Mouse (Mus musculus): ENCODE data around the gene Gm37240. TPM values are rescaled to one million over a fixed set of nuclear protein-coding genes. Genes with fewer than 3 reads are reported as not detected.
A peak's percentile ranks its signal among the peaks of the same experiment; 100 is the strongest.

Gene Gm37240
- polyA plus RNA-seq, 1 experiment from 2014 or later = 13.4 TPM

GRCm38 (mm10) chr3:85128546-85128945 is 758.8 kb downstream of the Gm37240 start:
- 83% methylated on average over 8 of the region's 8 CpGs for WGBS
- Histone ChIP-seq H3K36me3 (ENCODE audit: control insufficient read depth, insufficient read depth, low read length) (no peaks in the 10 kb centered on the region), H3K9ac (ENCODE audit: low read depth, low read length) (no peak overlapping the region), H3K27me3 (replicated peaks; ENCODE audit: control insufficient read depth, insufficient read depth, low read length) (no peaks in the 10 kb centered on the region), H3K4me2 (ENCODE audit: low read depth, low read length) (no peak overlapping the region), H3K27ac (replicated peaks; ENCODE audit: low read depth, low read length) (no peak overlapping the region), H3K4me3 (ENCODE audit: low read depth, low read length) (no peak overlapping the region), H3K4me1 (ENCODE audit: control insufficient read depth, insufficient read depth, low read length) (no peaks in the 10 kb centered on the region), H3K9me3 (ENCODE audit: control insufficient read depth, low read length) (no peaks in the 10 kb centered on the region)
- ATAC-seq (ENCODE audit: low read depth) (no peak), DNase-seq (ENCODE audit: low spot score) (no peak)

- ATAC-seq (ENCODE audit: low read depth) = no peak
- no peak overlapping the region for H3K4me2 ChIP-seq (ENCODE audit: low read depth, low read length)
- DNase-seq (ENCODE audit: low spot score) = no peak
- H3K36me3 ChIP-seq (ENCODE audit: control insufficient read depth, insufficient read depth, low read length) = no peaks in the 10 kb centered on the region
- H3K4me3 ChIP-seq (ENCODE audit: low read depth, low read length) = no peak overlapping the region
- H3K9me3 ChIP-seq (ENCODE audit: control insufficient read depth, low read length) = no peaks in the 10 kb centered on the region
- no peak overlapping the region for H3K27ac ChIP-seq (replicated peaks; ENCODE audit: low read depth, low read length)
- no peaks in the 10 kb centered on the region for H3K4me1 ChIP-seq (ENCODE audit: control insufficient read depth, insufficient read depth, low read length)
- 85% methylated on average over 7 of the region's 7 CpGs for WGBS
- no peak overlapping the region for H3K9ac ChIP-seq (ENCODE audit: low read depth, low read length)
- no peaks in the 10 kb centered on the region for H3K27me3 ChIP-seq (replicated peaks; ENCODE audit: control insufficient read depth, insufficient read depth, low read length)
These were observed 760.3 kb downstream of the Gm37240 start for GRCm38 (mm10) chr3:85126970-85127369.

DNA sequence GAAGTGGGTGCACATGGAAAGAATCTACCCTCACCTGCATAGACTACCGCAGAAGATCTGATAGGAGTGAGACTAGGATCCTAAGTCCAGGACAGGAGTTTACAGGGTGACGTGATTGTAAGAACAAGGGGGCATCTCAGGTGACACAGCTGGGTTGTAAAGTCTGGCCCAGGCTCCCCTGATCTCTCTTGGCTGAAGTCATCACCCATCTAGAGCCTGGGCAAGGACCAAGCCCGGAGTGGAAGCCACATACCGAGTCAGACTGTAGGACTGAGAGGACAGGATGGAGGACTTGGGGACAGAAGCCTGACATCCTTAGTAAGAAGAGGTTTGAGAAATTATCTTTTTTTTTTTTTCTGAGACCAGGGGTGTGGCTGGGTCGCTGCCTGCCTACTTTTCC is 761.8 kb downstream of the Gm37240 start:
- WGBS = 79% methylated on average over 5 of the region's 5 CpGs

GRCm38 (mm10) chr3:85124924-85125323 is 762.4 kb downstream of the Gm37240 start:
- Histone ChIP-seq H3K4me1 (ENCODE audit: control insufficient read depth, insufficient read depth, low read length) (0 out of 2 replicates have a peak, but pooled peaks cover 3% of the 10 kb centered on the region), H3K27ac (replicated peaks; ENCODE audit: low read depth, low read length) (no peak overlapping the region), H3K9ac (ENCODE audit: low read depth, low read length) (no peak overlapping the region), H3K4me2 (ENCODE audit: low read depth, low read length) (no peak overlapping the region), H3K36me3 (ENCODE audit: control insufficient read depth, insufficient read depth, low read length) (no peaks in the 10 kb centered on the region), H3K4me3 (ENCODE audit: low read depth, low read length) (no peak overlapping the region), H3K9me3 (ENCODE audit: control insufficient read depth, low read length) (no peaks in the 10 kb centered on the region), H3K27me3 (replicated peaks; ENCODE audit: control insufficient read depth, insufficient read depth, low read length) (no peaks in the 10 kb centered on the region)
- no peak for ATAC-seq (ENCODE audit: low read depth)
- 77% methylated on average over 6 of the region's 6 CpGs for WGBS
- DNase-seq (ENCODE audit: low spot score) = no peak

More for the DNA sequence above, 761.8 kb downstream of the Gm37240 start:
- no peak overlapping the region for H3K4me2 ChIP-seq (ENCODE audit: low read depth, low read length)
- no peaks in the 10 kb centered on the region for H3K36me3 ChIP-seq (ENCODE audit: control insufficient read depth, insufficient read depth, low read length)
- H3K27me3 ChIP-seq (replicated peaks; ENCODE audit: control insufficient read depth, insufficient read depth, low read length) = no peaks in the 10 kb centered on the region
- no peak for ATAC-seq (ENCODE audit: low read depth)
- no peak overlapping the region for H3K4me3 ChIP-seq (ENCODE audit: low read depth, low read length)
- no peaks in the 10 kb centered on the region for H3K9me3 ChIP-seq (ENCODE audit: control insufficient read depth, low read length)
- DNase-seq (ENCODE audit: low spot score) = no peak
- no peak overlapping the region for H3K9ac ChIP-seq (ENCODE audit: low read depth, low read length)
- 0 out of 2 replicates have a peak, but pooled peaks cover 3% of the 10 kb centered on the region for H3K4me1 ChIP-seq (ENCODE audit: control insufficient read depth, insufficient read depth, low read length)
- no peak overlapping the region for H3K27ac ChIP-seq (replicated peaks; ENCODE audit: low read depth, low read length)

DNA sequence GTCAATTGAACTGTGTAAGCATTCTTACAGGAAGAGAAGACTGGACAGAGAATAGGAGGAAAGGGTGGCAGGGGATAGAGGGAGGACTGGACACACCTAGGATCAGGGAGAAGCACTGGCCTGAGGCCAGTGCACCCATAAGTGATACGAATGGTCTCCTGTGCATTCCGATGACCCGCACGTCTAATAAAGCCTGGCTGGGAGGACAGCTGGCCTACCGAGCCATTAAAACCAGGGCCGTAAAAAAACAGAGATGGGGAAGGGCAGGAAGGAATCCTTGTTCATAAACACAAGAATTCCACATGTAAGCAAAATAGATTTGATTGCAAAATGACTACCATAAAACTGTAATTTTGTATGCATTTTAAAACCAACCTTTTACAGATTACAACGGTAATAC is 762.9 kb downstream of the Gm37240 start:
- Histone ChIP-seq H3K4me3 (ENCODE audit: low read depth, low read length) (no peak overlapping the region), H3K27me3 (replicated peaks; ENCODE audit: control insufficient read depth, insufficient read depth, low read length) (no peaks in the 10 kb centered on the region), H3K4me1 (ENCODE audit: control insufficient read depth, insufficient read depth, low read length) (0 out of 2 replicates have a peak, but pooled peaks cover 3% of the 10 kb centered on the region), H3K4me2 (ENCODE audit: low read depth, low read length) (no peak overlapping the region), H3K36me3 (ENCODE audit: control insufficient read depth, insufficient read depth, low read length) (no peaks in the 10 kb centered on the region), H3K9me3 (ENCODE audit: control insufficient read depth, low read length) (no peaks in the 10 kb centered on the region), H3K27ac (replicated peaks; ENCODE audit: low read depth, low read length) (no peak overlapping the region), H3K9ac (ENCODE audit: low read depth, low read length) (no peak overlapping the region)
- ATAC-seq (ENCODE audit: low read depth) = no peak
- 77% methylated on average over 7 of the region's 7 CpGs for WGBS
- no peak for DNase-seq (ENCODE audit: low spot score)

GRCm38 (mm10) chr3:85117702-85118101 is 769.6 kb downstream of the Gm37240 start:
- DNase-seq (ENCODE audit: low spot score) (no peak), ATAC-seq (ENCODE audit: low read depth) (no peak)
- H3K9me3 ChIP-seq (ENCODE audit: control insufficient read depth, low read length) = no peaks in the 10 kb centered on the region
- 73% methylated on average over 5 of the region's 5 CpGs for WGBS
- no peaks in the 10 kb centered on the region for H3K36me3 ChIP-seq (ENCODE audit: control insufficient read depth, insufficient read depth, low read length)
- H3K27ac ChIP-seq (replicated peaks; ENCODE audit: low read depth, low read length) = no peak overlapping the region
- H3K27me3 ChIP-seq (replicated peaks; ENCODE audit: control insufficient read depth, insufficient read depth, low read length) = no peaks in the 10 kb centered on the region
- H3K4me1 ChIP-seq (ENCODE audit: control insufficient read depth, insufficient read depth, low read length) = 0 out of 2 replicates have a peak, but pooled peaks cover 3% of the 10 kb centered on the region
- no peak overlapping the region for H3K4me2 ChIP-seq (ENCODE audit: low read depth, low read length)
- no peak overlapping the region for H3K9ac ChIP-seq (ENCODE audit: low read depth, low read length)
- H3K4me3 ChIP-seq (ENCODE audit: low read depth, low read length) = no peak overlapping the region

DNA sequence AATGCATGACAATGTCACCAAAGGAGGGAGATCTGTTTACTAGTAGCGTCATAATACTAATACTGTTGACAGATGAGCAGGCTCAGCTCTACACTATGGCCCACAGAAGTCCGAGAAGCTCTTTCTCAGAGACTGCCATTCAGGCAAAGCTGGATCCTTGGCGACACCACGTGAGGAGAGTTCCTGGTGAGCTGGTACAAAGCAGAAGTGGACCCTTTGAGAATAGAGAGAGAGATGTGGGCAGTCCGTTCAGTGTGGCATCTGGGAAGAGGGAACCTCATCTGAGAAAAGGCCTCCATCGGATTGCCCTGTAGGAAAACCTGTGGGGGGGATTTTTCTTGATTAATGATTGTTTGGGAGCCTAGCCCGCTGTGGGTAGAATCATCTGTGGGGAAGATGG is 770.3 kb downstream of the Gm37240 start:
- Histone ChIP-seq H3K27ac (replicated peaks; ENCODE audit: low read depth, low read length) (no peak overlapping the region), H3K9ac (ENCODE audit: low read depth, low read length) (no peak overlapping the region), H3K9me3 (ENCODE audit: control insufficient read depth, low read length) (no peaks in the 10 kb centered on the region), H3K4me2 (ENCODE audit: low read depth, low read length) (no peak overlapping the region), H3K27me3 (replicated peaks; ENCODE audit: control insufficient read depth, insufficient read depth, low read length) (no peaks in the 10 kb centered on the region), H3K4me1 (ENCODE audit: control insufficient read depth, insufficient read depth, low read length) (0 out of 2 replicates have a peak, but pooled peaks cover 3% of the 10 kb centered on the region), H3K4me3 (ENCODE audit: low read depth, low read length) (no peak overlapping the region), H3K36me3 (ENCODE audit: control insufficient read depth, insufficient read depth, low read length) (no peaks in the 10 kb centered on the region)
- no peak for ATAC-seq (ENCODE audit: low read depth)
- DNase-seq (ENCODE audit: low spot score) = no peak
- 80% methylated on average over 7 of the region's 7 CpGs for WGBS

- H3K4me2 ChIP-seq (ENCODE audit: low read depth, low read length) = no peak overlapping the region
- H3K27ac ChIP-seq (replicated peaks; ENCODE audit: low read depth, low read length) = no peak overlapping the region
- DNase-seq (ENCODE audit: low spot score) (peak; percentile 10), ATAC-seq (ENCODE audit: low read depth) (peak; percentile 37; the same call in 1 of the 2 replicates)
- H3K9ac ChIP-seq (ENCODE audit: low read depth, low read length) = no peak overlapping the region
- H3K27me3 ChIP-seq (replicated peaks; ENCODE audit: control insufficient read depth, insufficient read depth, low read length) = no peaks in the 10 kb centered on the region
- no peak overlapping the region for H3K4me3 ChIP-seq (ENCODE audit: low read depth, low read length)
- no peaks in the 10 kb centered on the region for H3K4me1 ChIP-seq (ENCODE audit: control insufficient read depth, insufficient read depth, low read length)
- H3K36me3 ChIP-seq (ENCODE audit: control insufficient read depth, insufficient read depth, low read length) = no peaks in the 10 kb centered on the region
- no peaks in the 10 kb centered on the region for H3K9me3 ChIP-seq (ENCODE audit: control insufficient read depth, low read length)
- WGBS = 61% methylated on average over 7 of the region's 7 CpGs
These were observed 771.3 kb downstream of the Gm37240 start for GRCm38 (mm10) chr3:85115959-85116543.

DNA sequence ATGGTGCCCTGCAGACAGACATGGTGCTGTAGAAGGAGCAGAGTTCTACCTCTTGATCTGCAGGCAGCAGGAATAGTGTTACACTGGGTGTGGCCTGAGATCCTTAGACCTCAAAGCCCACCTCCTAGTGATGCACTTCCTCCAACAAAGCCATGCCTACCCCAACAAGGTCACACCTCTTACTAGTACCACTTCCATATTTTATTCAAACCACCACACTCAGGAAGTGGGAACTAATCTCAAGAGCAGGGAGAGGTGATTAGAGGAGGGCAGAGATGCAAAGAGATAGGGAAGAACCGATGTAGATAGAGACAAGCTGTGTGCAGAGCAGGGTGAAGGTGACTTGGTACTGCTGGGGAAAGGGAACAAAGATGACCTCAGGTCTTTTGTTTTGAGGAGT is 773.8 kb downstream of the Gm37240 start:
- WGBS = 85% methylated on average over 1 of the region's 1 CpGs

More for the DNA sequence above, 773.8 kb downstream of the Gm37240 start:
- Histone ChIP-seq H3K36me3 (ENCODE audit: control insufficient read depth, insufficient read depth, low read length) (no peaks in the 10 kb centered on the region), H3K9ac (ENCODE audit: low read depth, low read length) (no peak overlapping the region), H3K27ac (replicated peaks; ENCODE audit: low read depth, low read length) (no peak overlapping the region), H3K9me3 (ENCODE audit: control insufficient read depth, low read length) (no peaks in the 10 kb centered on the region), H3K4me3 (ENCODE audit: low read depth, low read length) (no peak overlapping the region), H3K4me2 (ENCODE audit: low read depth, low read length) (no peak overlapping the region), H3K4me1 (ENCODE audit: control insufficient read depth, insufficient read depth, low read length) (no peaks in the 10 kb centered on the region), H3K27me3 (replicated peaks; ENCODE audit: control insufficient read depth, insufficient read depth, low read length) (no peaks in the 10 kb centered on the region)
- DNase-seq (ENCODE audit: low spot score) (no peak), ATAC-seq (ENCODE audit: low read depth) (no peak)
